Mouse (Mus musculus) MEL (cell line): ENCODE measurements at regions not wholly inside any gene's neighbourhood (a gene's known extent, or its start where the extent isn't known, plus 50 kb on each side); places are given as distances from the start of the nearest gene placed in this dataset.

Experiments used
- DNase-seq: peaks from one replicate; pipeline ENCODE4 v3.0.0; 2011; ENCODE audit warnings: low read depth, low spot score
- H3K27ac ChIP-seq: 2 replicates; pipeline ENCODE4 v1.5.1; 2012; ENCODE audit warnings: low read depth, mild to moderate bottlenecking, control low read depth, low read length, moderate library complexity; ENCODE audit not compliant: control insufficient read depth
- H3K27me3 ChIP-seq, 2 experiments: fragments of 150-350 bp in 1 of 2; sonication (generic) in 1 of 2; 2 replicates each; pipeline ENCODE4 v1.6.1; 2012; ENCODE audit warnings: low read length in 2 of 2, mild to moderate bottlenecking in 2 of 2, improper control_type of control experiment in 1 of 2, moderate library complexity in 1 of 2; ENCODE audit not compliant: insufficient read depth in 2 of 2, control insufficient read depth in 1 of 2
- H3K36me3 ChIP-seq, 2 experiments: 2 replicates each; pipeline ENCODE4 v1.6.1; 2012 to 2014; ENCODE audit warnings: low read length in 2 of 2, improper control_type of control experiment in 1 of 2, inconsistent platforms in 1 of 2, mild to moderate bottlenecking in 1 of 2; ENCODE audit not compliant: insufficient read depth in 2 of 2, control insufficient read depth in 1 of 2
- H3K4me1 ChIP-seq, 2 experiments: fragments of 150-350 bp in 1 of 2; sonication (generic) in 1 of 2; 2 replicates each; pipeline ENCODE4 v1.6.1; 2012; ENCODE audit warnings: low read length in 2 of 2, improper control_type of control experiment in 1 of 2, mild to moderate bottlenecking in 1 of 2; ENCODE audit not compliant: insufficient read depth in 2 of 2, control insufficient read depth in 1 of 2
- H3K4me3 ChIP-seq, 2 experiments: fragments of 150-350 bp in 1 of 2; sonication (generic) in 1 of 2; 2 replicates each; pipeline ENCODE4 v1.5.1; 2012; ENCODE audit warnings: low read depth in 2 of 2, low read length in 2 of 2, mild to moderate bottlenecking in 2 of 2, moderate library complexity in 2 of 2, control low read depth in 1 of 2, improper control_type of control experiment in 1 of 2; ENCODE audit not compliant: control insufficient read depth in 1 of 2, insufficient read depth in 1 of 2
- H3K79me2 ChIP-seq: 2 replicates; pipeline ENCODE4 v1.6.1; 2012; ENCODE audit warnings: mild to moderate bottlenecking, low read length, moderate library complexity; ENCODE audit not compliant: control insufficient read depth, poor library complexity, insufficient read depth
- H3K9ac ChIP-seq: 2 replicates; pipeline ENCODE4 v1.6.1; 2012; ENCODE audit warnings: low read depth, mild to moderate bottlenecking, control low read depth, low read length, moderate library complexity; ENCODE audit not compliant: control insufficient read depth, poor library complexity, severe bottlenecking
- H3K9me3 ChIP-seq: fragments of 150-350 bp; sonication (generic); replicated peaks from 2 replicates; pipeline ENCODE4 v1.6.1; 2012; ENCODE audit warnings: mild to moderate bottlenecking, low read length, improper control_type of control experiment, moderate library complexity; ENCODE audit not compliant: insufficient read depth
- BHLHE40 ChIP-seq: IDR thresholded peaks from 2 replicates; pipeline ENCODE4 v1.6.1; 2012; ENCODE audit warnings: low read depth, mild to moderate bottlenecking, inconsistent platforms, low read length, improper control_type of control experiment, borderline replicate concordance
- CHD1 ChIP-seq: IDR thresholded peaks from 2 replicates; pipeline ENCODE4 v1.6.1; 2012; ENCODE audit warnings: low read depth, mild to moderate bottlenecking, inconsistent platforms, low read length, improper control_type of control experiment
- CTCF ChIP-seq, 3 experiments: IDR thresholded peaks in 2 of 3; conservative IDR thresholded peaks in 1 of 3; 2 replicates each; pipeline ENCODE4 v1.5.1; 2011 to 2012; ENCODE audit warnings: low read length in 3 of 3, low read depth in 2 of 3, mild to moderate bottlenecking in 2 of 3, improper control_type of control experiment in 1 of 3, inconsistent platforms in 1 of 3, mixed read lengths in 1 of 3, moderate library complexity in 1 of 3; ENCODE audit not compliant: control insufficient read depth in 1 of 3, insufficient read depth in 1 of 3, poor library complexity in 1 of 3, severe bottlenecking in 1 of 3
- ELF1 ChIP-seq: IDR thresholded peaks from 2 replicates; pipeline ENCODE4 v1.6.1; 2014; ENCODE audit warnings: low read depth, mild to moderate bottlenecking, inconsistent platforms, low read length, improper control_type of control experiment, moderate library complexity
- EP300 ChIP-seq, 2 experiments: IDR thresholded peaks; 2 replicates each; pipeline ENCODE4 v1.6.1; 2011; ENCODE audit warnings: improper control_type of control experiment in 2 of 2, low read length in 2 of 2, low read depth in 1 of 2, mild to moderate bottlenecking in 1 of 2
- HCFC1 ChIP-seq: IDR thresholded peaks from 2 replicates; pipeline ENCODE4 v1.6.1; 2012; ENCODE audit warnings: low read depth, mild to moderate bottlenecking, inconsistent platforms, low read length, improper control_type of control experiment, moderate library complexity
- KAT2A ChIP-seq: conservative IDR thresholded peaks from 2 replicates; pipeline ENCODE4 v1.6.1; 2012; ENCODE audit warnings: low read depth, low read length, improper control_type of control experiment, inconsistent platforms
- MAFK ChIP-seq: IDR thresholded peaks from 2 replicates; pipeline ENCODE4 v1.6.1; 2011; ENCODE audit warnings: low read depth, mild to moderate bottlenecking, low read length, improper control_type of control experiment, borderline replicate concordance
- MAZ ChIP-seq: IDR thresholded peaks from 2 replicates; pipeline ENCODE4 v1.6.1; 2012; ENCODE audit warnings: low read depth, mild to moderate bottlenecking, inconsistent platforms, low read length, improper control_type of control experiment
- MEF2A ChIP-seq: IDR thresholded peaks from 2 replicates; pipeline ENCODE4 v1.6.1; 2014; ENCODE audit warnings: low read depth, mild to moderate bottlenecking, inconsistent platforms, low read length, improper control_type of control experiment; ENCODE audit not compliant: poor library complexity, insufficient replicate concordance, severe bottlenecking; ENCODE audit errors: extremely low read depth
- MXI1 ChIP-seq: IDR thresholded peaks from 2 replicates; pipeline ENCODE4 v1.6.1; 2011; ENCODE audit warnings: mild to moderate bottlenecking, low read depth, low read length, improper control_type of control experiment
- MYB ChIP-seq: IDR thresholded peaks from 2 replicates; pipeline ENCODE4 v1.6.1; 2011; ENCODE audit warnings: mild to moderate bottlenecking, low read depth, low read length, improper control_type of control experiment
- NELFE ChIP-seq: IDR thresholded peaks from 2 replicates; pipeline ENCODE4 v1.6.1; 2011; ENCODE audit warnings: low read depth, low read length, improper control_type of control experiment
- POLR2AphosphoS5 ChIP-seq: IDR thresholded peaks from 2 replicates; pipeline ENCODE4 v1.6.1; 2012; ENCODE audit warnings: low read depth, borderline replicate concordance, mild to moderate bottlenecking, inconsistent platforms, low read length, moderate library complexity, mixed read lengths
- SMC3 ChIP-seq: IDR thresholded peaks from 2 replicates; pipeline ENCODE4 v1.6.1; 2011; ENCODE audit warnings: low read depth, low read length, improper control_type of control experiment
- TAL1 ChIP-seq: IDR thresholded peaks from 2 replicates; pipeline ENCODE4 v1.6.1; 2012; ENCODE audit warnings: mild to moderate bottlenecking, inconsistent platforms, low read length, moderate library complexity, mixed read lengths
- TCF12 ChIP-seq: IDR thresholded peaks from 2 replicates; pipeline ENCODE4 v1.6.1; 2014; ENCODE audit warnings: low read depth, mild to moderate bottlenecking, inconsistent platforms, low read length, improper control_type of control experiment, moderate library complexity
- USF1 ChIP-seq: IDR thresholded peaks from 2 replicates; pipeline ENCODE4 v1.6.1; 2014; ENCODE audit warnings: low read depth, mild to moderate bottlenecking, inconsistent platforms, low read length, improper control_type of control experiment, moderate library complexity
- ZC3H11A ChIP-seq: IDR thresholded peaks from 2 replicates; pipeline ENCODE4 v1.6.1; 2012; ENCODE audit warnings: low read depth, mild to moderate bottlenecking, inconsistent platforms, low read length, improper control_type of control experiment
- ZKSCAN1 ChIP-seq: IDR thresholded peaks from 2 replicates; pipeline ENCODE4 v1.6.1; 2012; ENCODE audit warnings: low read depth, mild to moderate bottlenecking, inconsistent platforms, low read length, improper control_type of control experiment, moderate library complexity
- ZNF384 ChIP-seq: IDR thresholded peaks from 2 replicates; pipeline ENCODE4 v1.6.1; 2012; ENCODE audit warnings: low read depth, mild to moderate bottlenecking, inconsistent platforms, low read length, improper control_type of control experiment

DNA sequence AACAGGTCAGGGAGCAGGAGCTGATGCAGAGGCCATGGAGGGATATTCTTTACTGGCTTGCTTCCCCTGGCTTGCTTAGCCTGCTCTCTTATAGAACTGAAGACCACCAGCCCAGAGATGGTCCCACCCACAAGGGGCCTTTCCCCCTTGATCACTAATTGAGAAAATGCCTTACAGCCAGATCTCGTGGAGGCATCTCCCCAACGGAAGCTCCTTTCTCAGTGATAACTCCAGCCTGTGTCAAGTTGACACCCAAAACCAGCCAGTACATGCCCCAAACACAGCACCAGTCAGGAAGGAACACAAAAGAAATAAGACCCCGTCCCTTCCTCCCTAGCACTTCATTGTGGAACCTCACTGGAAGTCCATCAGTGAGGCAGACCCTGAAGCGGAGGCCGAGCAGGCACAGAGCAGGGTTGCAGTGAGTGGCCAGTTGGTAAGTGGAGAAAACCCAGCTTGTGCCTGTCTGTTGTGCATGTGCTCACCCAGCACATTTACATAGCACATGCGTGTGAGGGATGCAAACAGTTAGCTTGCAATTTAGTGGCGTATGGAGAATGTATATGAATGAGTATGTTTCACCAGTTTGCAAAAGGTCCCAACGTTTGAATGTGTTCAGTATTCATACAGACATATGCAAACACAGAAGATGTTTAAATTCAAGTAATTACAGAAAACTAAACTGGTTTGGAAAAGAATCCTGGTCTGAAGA, 114.5 kb upstream of the Tspan2 start:
- Histone ChIP-seq H3K9ac (no peak overlapping the region), H3K4me3 (no peak overlapping the region), H3K9me3 (no peaks in the 10 kb centered on the region), H3K79me2 (no peaks in the 10 kb centered on the region), H3K4me1 (no peaks in the 10 kb centered on the region), H3K27me3 (no peaks in the 10 kb centered on the region), H3K27ac (no peak overlapping the region), H3K36me3 (no peaks in the 10 kb centered on the region)
- no peak for DNase-seq
- TF ChIP-seq ZC3H11A: no peak
- no peak for TF ChIP-seq ZNF384
- TF ChIP-seq MEF2A: no peak
- TF ChIP-seq MAFK: no peak
- no peak for TF ChIP-seq CHD1
- no peak for TF ChIP-seq EP300 (IDR thresholded peaks at IDR 0.05; ENCODE audit: low read depth in 1 of 2, low read length in 2 of 2)
- no peak for TF ChIP-seq ZKSCAN1
- TF ChIP-seq MXI1: no peak
- no peak for TF ChIP-seq NELFE

DNA sequence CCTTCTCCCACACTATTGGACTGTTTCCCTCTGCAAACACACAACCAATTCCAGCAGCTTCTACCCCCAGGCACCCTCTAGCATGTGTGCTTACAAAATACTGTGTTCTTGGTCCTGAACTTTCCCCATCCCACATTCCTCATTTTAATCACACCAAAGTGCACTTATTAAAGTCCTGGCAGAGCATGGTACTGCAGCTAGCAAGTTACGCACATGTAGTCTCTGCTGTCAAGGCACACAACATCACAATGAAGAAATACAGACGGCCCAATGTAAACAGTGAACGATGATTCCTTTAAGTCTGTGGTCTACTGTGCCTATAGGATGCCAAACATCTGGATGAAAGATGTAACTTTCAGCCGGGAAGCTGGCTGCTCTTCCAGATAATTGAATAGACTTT, 98.3 kb upstream of the Tspan2 start:
- H3K4me1 ChIP-seq: no peaks in the 10 kb centered on the region
- H3K9ac ChIP-seq: no peak overlapping the region
- no peak overlapping the region for H3K4me3 ChIP-seq
- DNase-seq: no peak
- H3K27me3 ChIP-seq: no peaks in the 10 kb centered on the region
- no peaks in the 10 kb centered on the region for H3K79me2 ChIP-seq
- TF ChIP-seq ZC3H11A: no peak
- no peak for TF ChIP-seq MAZ
- TF ChIP-seq BHLHE40: no peak
- TF ChIP-seq TAL1: no peak
- no peak for TF ChIP-seq MXI1
- TF ChIP-seq USF1: no peak
- TF ChIP-seq HCFC1: no peak
- no peak for TF ChIP-seq TCF12
- no peak for TF ChIP-seq MYB
- no peak for TF ChIP-seq CTCF (IDR thresholded peaks at IDR 0.05 in 2 of 3, conservative IDR thresholded peaks at IDR 0.05 in 1 of 3; ENCODE audit: control insufficient read depth in 1 of 3, insufficient read depth in 1 of 3, low read depth in 2 of 3, low read length in 3 of 3, poor library complexity in 1 of 3, severe bottlenecking in 1 of 3)
- no peak for TF ChIP-seq POLR2AphosphoS5
- no peak for TF ChIP-seq SMC3
- TF ChIP-seq KAT2A: no peak
- TF ChIP-seq ELF1: no peak
- TF ChIP-seq, all 39 proteins: peak for 0
- H3K36me3 ChIP-seq: no peaks in the 10 kb centered on the region
- no peak overlapping the region for H3K27ac ChIP-seq
- H3K9me3 ChIP-seq: no peaks in the 10 kb centered on the region
